Mouse (Mus musculus): ENCODE results near the gene Chst2. TPM values are rescaled to one million over a fixed set of nuclear protein-coding genes. Genes with fewer than 3 reads are reported as not detected.

Gene Chst2
- polyA plus RNA-seq, 3 experiments from 2014 or later, result 6.1 to 15.1 (median 7.3) TPM

DNA sequence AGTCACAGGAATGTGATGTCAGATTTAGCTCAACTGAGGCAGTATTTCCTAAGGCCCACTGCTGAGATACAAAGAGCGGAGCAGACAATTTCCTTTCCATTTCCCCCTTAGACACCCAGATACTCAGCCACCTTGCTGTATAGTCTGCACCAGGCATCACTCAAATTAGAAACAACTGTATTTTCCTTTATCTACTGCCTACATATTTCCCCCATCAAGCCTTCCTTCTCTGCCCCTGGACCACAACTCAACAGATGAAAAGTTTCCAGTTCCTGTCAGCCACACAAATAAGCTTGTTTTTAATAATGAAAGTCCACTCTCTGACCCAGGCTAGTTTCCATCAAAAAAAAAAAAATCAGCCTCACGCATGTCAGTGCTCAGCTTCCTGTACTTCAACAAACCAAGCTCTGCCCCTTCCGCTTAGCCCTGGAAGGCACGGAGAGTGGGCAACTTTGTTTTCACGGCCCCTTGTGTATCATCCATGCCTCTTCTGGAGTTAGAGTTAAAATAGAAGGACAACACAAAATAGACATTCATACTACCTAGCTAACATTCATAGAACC is 52.6 kb downstream of the Chst2 start:
- peak; percentile 32 for ATAC-seq

DNA sequence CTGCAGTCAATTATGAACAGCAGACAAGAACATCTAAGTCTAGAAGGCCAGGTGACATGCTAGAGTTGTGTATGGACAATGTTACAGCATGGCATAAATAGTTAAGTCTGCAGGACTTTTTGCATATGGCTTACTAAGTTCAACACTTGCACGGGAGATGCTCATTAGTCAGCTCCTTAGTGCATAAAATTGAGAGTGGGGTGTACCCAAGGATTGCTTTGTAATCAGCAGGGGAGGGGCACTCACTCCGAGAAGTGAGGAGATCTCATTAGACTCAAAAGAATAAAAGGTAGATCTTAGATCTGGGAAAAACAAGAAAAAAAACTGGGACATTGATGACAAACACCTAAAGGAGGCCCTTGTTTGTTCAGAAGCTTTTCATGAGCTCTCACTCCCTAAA is 54.6 kb downstream of the Chst2 start:
- no peak for ATAC-seq

DNA sequence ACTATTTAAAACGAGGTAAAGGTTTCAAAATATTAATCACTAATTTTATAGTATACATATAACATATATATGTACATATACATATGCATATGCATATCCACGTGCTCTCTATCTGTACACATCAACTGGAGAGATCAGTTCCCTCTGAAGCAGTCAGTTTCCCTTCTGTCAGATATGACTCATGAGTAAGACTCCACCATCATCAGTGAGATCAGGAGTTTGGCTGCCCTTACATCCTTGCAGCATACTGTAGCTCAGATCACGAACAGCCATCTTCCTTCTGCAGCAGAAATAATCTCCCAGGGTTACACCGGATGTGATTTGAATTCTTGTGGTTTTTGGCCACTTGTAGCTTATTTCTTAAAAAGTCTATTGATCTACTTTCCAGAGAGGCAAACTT is 56.0 kb downstream of the Chst2 start:
- peak; percentile 88 for ATAC-seq

Other genes starting within 250 kb of the Chst2 start
- gene U2surp, start 105.3 kb upstream of the Chst2 start, polyA plus RNA-seq (2017; shearing (Covaris generic)), result 100 to 1,000 TPM; 196 to 252 (median 205) TPM
- gene Paqr9, start 152.9 kb upstream of the Chst2 start, polyA plus RNA-seq (2017; shearing (Covaris generic)), result not detected
- under 1 TPM in 2 of 3 experiments, not detected in 1; 0.16 to 0.19 TPM for gene Pcolce2, start 230.9 kb upstream of the Chst2 start, polyA plus RNA-seq (2017; shearing (Covaris generic))